Mouse (Mus musculus) MEL (cell line): ENCODE measurements around the gene Gpx4.

Experiments used
- BHLHE40 ChIP-seq: IDR thresholded peaks from 2 replicates; pipeline ENCODE4 v1.6.1; 2012; ENCODE audit warnings: low read depth, mild to moderate bottlenecking, inconsistent platforms, low read length, improper control_type of control experiment, borderline replicate concordance
- CTCF ChIP-seq, 3 experiments: IDR thresholded peaks in 2 of 3; conservative IDR thresholded peaks in 1 of 3; 2 replicates each; pipeline ENCODE4 v1.5.1; 2011 to 2012; ENCODE audit warnings: low read length in 3 of 3, low read depth in 2 of 3, mild to moderate bottlenecking in 2 of 3, improper control_type of control experiment in 1 of 3, inconsistent platforms in 1 of 3, mixed read lengths in 1 of 3, moderate library complexity in 1 of 3; ENCODE audit not compliant: control insufficient read depth in 1 of 3, insufficient read depth in 1 of 3, poor library complexity in 1 of 3, severe bottlenecking in 1 of 3
- EP300 ChIP-seq, 2 experiments: IDR thresholded peaks; 2 replicates each; pipeline ENCODE4 v1.6.1; 2011; ENCODE audit warnings: improper control_type of control experiment in 2 of 2, low read length in 2 of 2, low read depth in 1 of 2, mild to moderate bottlenecking in 1 of 2
- GABPA ChIP-seq: IDR thresholded peaks from 2 replicates; pipeline ENCODE4 v1.6.1; 2012; ENCODE audit warnings: low read depth, mild to moderate bottlenecking, inconsistent platforms, low read length, improper control_type of control experiment, moderate library complexity
- HCFC1 ChIP-seq: IDR thresholded peaks from 2 replicates; pipeline ENCODE4 v1.6.1; 2012; ENCODE audit warnings: low read depth, mild to moderate bottlenecking, inconsistent platforms, low read length, improper control_type of control experiment, moderate library complexity
- NELFE ChIP-seq: IDR thresholded peaks from 2 replicates; pipeline ENCODE4 v1.6.1; 2011; ENCODE audit warnings: low read depth, low read length, improper control_type of control experiment
- NRF1 ChIP-seq: IDR thresholded peaks from 2 replicates; pipeline ENCODE4 v1.6.1; 2014; ENCODE audit warnings: low read depth, mild to moderate bottlenecking, inconsistent platforms, low read length, improper control_type of control experiment, moderate library complexity; ENCODE audit not compliant: poor library complexity, insufficient read depth, severe bottlenecking
- POLR2A ChIP-seq, 2 experiments: IDR thresholded peaks; 2 replicates each; pipeline ENCODE4 v1.6.1; 2011 to 2012; ENCODE audit warnings: low read length in 2 of 2, mild to moderate bottlenecking in 2 of 2, control low read depth in 1 of 2, improper control_type of control experiment in 1 of 2, low read depth in 1 of 2, moderate library complexity in 1 of 2; ENCODE audit not compliant: control insufficient read depth in 1 of 2, insufficient read depth in 1 of 2, poor library complexity in 1 of 2
- TAL1 ChIP-seq: IDR thresholded peaks from 2 replicates; pipeline ENCODE4 v1.6.1; 2012; ENCODE audit warnings: mild to moderate bottlenecking, inconsistent platforms, low read length, moderate library complexity, mixed read lengths
- TBP ChIP-seq: IDR thresholded peaks from 2 replicates; pipeline ENCODE4 v1.8.0; 2011; ENCODE audit warnings: low read depth, low read length, improper control_type of control experiment
- ZMIZ1 ChIP-seq: IDR thresholded peaks from 2 replicates; pipeline ENCODE4 v1.6.1; 2012; ENCODE audit warnings: low read depth, mild to moderate bottlenecking, inconsistent platforms, low read length, improper control_type of control experiment, moderate library complexity

DNA sequence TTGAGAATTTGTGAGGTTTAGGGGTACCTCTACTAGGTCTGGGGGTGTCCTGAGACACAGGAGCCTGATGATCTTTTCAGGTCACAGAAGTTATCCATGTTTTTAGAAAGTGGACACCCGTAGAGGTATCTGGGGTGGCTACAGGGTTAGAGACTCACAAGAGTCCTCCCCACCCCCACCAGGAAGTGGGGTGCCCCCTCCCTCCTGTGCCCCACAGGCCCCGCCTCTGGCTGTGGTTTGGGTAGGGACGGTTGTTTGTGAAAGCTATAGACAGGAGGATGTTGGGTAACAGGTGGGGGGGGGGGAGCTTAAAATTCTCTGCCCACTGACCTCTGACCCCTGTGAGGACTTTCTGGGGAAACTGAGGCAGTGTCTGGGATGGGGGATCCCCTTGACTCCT, 29.6 kb upstream of the Gpx4 start:
- TF ChIP-seq HCFC1, result peak; percentile 65; the same call in 1 of the 2 replicates
- no peak for TF ChIP-seq TBP
- TF ChIP-seq TAL1, result no peak
- no peak for TF ChIP-seq NRF1
- no peak for TF ChIP-seq CTCF (IDR thresholded peaks at IDR 0.05 in 2 of 3, conservative IDR thresholded peaks at IDR 0.05 in 1 of 3; ENCODE audit: control insufficient read depth in 1 of 3, insufficient read depth in 1 of 3, low read depth in 2 of 3, low read length in 3 of 3, poor library complexity in 1 of 3, severe bottlenecking in 1 of 3)
- TF ChIP-seq EP300 (IDR thresholded peaks at IDR 0.05; ENCODE audit: low read depth in 1 of 2, low read length in 2 of 2), result peak in 1 of 2 experiments; percentile 57; a peak in 1 of 4 replicates
- no peak; a peak in 1 of 4 replicates for TF ChIP-seq POLR2A (IDR thresholded peaks at IDR 0.05; ENCODE audit: control insufficient read depth in 1 of 2, insufficient read depth in 1 of 2, low read depth in 1 of 2, low read length in 2 of 2, poor library complexity in 1 of 2)
- no peak for TF ChIP-seq GABPA
- 0 out of 2 replicates have a peak, but pooled peaks have one; percentile 33 for TF ChIP-seq BHLHE40
- TF ChIP-seq NELFE, result no peak; the same call in 1 of the 2 replicates
- no peak for TF ChIP-seq ZMIZ1
